ENCODE assay signal across 8 mouse cellular contexts in genomic region chr1:156990112-156990511, GRCm38 (mm10). TPM values are rescaled to one million over a fixed set of nuclear protein-coding genes. Genes with fewer than 3 reads are reported as not detected.
DNase-seq lines count a peak whose midpoint lies in the region; ATAC-seq and TF ChIP-seq lines count a peak whose summit lies in the region.

No protein-coding gene starts in this region.

- no peaks in the 10 kb centered on the region for H3K36me3 ChIP-seq in hindbrain, embryonic 10.5 days
- no peaks in the 10 kb centered on the region for H3K36me3 ChIP-seq in midbrain, embryonic 14.5 days (ENCODE audit: control insufficient read depth, insufficient read depth, low read length)
- H3K36me3 ChIP-seq in stomach, postnatal 0 days (ENCODE audit: control insufficient read depth, insufficient read depth, low read length) = no peaks in the 10 kb centered on the region
- no peaks in the 10 kb centered on the region for H3K36me3 ChIP-seq in kidney, embryonic 14.5 days (ENCODE audit: control insufficient read depth, insufficient read depth, low read length)

- no peak for TF ChIP-seq CTCF in stomach, postnatal 0 days (IDR thresholded peaks at IDR 0.05; ENCODE audit: low read depth)

- no peaks in the 10 kb centered on the region for H3K9me3 ChIP-seq in hindbrain, embryonic 10.5 days
- no peaks in the 10 kb centered on the region for H3K9me3 ChIP-seq in midbrain, embryonic 14.5 days (ENCODE audit: control insufficient read depth, low read length)
- no peaks in the 10 kb centered on the region for H3K9me3 ChIP-seq in stomach, postnatal 0 days (ENCODE audit: control insufficient read depth, low read length)
- H3K9me3 ChIP-seq in kidney, embryonic 14.5 days (ENCODE audit: control insufficient read depth, low read length) = no peaks in the 10 kb centered on the region

- no peaks in the 10 kb centered on the region for H3K27me3 ChIP-seq in hindbrain, embryonic 10.5 days (ENCODE audit: insufficient read depth, poor library complexity, severe bottlenecking)
- H3K27me3 ChIP-seq in midbrain, embryonic 14.5 days (ENCODE audit: control insufficient read depth, insufficient read depth, low read length) = no peaks in the 10 kb centered on the region
- no peaks in the 10 kb centered on the region for H3K27me3 ChIP-seq in stomach, postnatal 0 days (ENCODE audit: control insufficient read depth, insufficient read depth, low read length)
- H3K27me3 ChIP-seq in kidney, embryonic 14.5 days (ENCODE audit: control insufficient read depth, insufficient read depth, low read length) = no peaks in the 10 kb centered on the region

- ATAC-seq in midbrain, embryonic 14.5 days (ENCODE audit: low FRiP score, low TSS enrichment) = peak; percentile 84
- ATAC-seq in stomach, postnatal 0 days (ENCODE audit: low FRiP score, low TSS enrichment) = no peak
- no peak for ATAC-seq in kidney, embryonic 14.5 days (ENCODE audit: low FRiP score, low TSS enrichment)

- no peak overlapping the region for H3K4me2 ChIP-seq in midbrain, embryonic 14.5 days (ENCODE audit: low read length)
- H3K4me2 ChIP-seq in stomach, postnatal 0 days (replicated peaks; ENCODE audit: low read depth) = no peak overlapping the region
- no peak overlapping the region for H3K4me2 ChIP-seq in kidney, embryonic 14.5 days (replicated peaks; ENCODE audit: low read depth, low read length)

- no peak overlapping the region for H3K9ac ChIP-seq in midbrain, embryonic 14.5 days (replicated peaks; ENCODE audit: low read length)
- no peak overlapping the region for H3K9ac ChIP-seq in stomach, postnatal 0 days (ENCODE audit: low read length)
- H3K9ac ChIP-seq in kidney, embryonic 14.5 days (ENCODE audit: low read depth, low read length) = no peak overlapping the region

- no peak for TF ChIP-seq EP300 in stomach, postnatal 0 days (optimal IDR thresholded peaks at IDR 0.05)

- H3K4me1 ChIP-seq in hindbrain, embryonic 10.5 days (replicated peaks) = peaks cover 69% of the 10 kb centered on the region
- H3K4me1 ChIP-seq in midbrain, embryonic 14.5 days (ENCODE audit: control insufficient read depth, insufficient read depth, low read length) = peaks cover 14% of the 10 kb centered on the region
- no peaks in the 10 kb centered on the region for H3K4me1 ChIP-seq in stomach, postnatal 0 days (replicated peaks; ENCODE audit: control insufficient read depth, insufficient read depth)
- H3K4me1 ChIP-seq in kidney, embryonic 14.5 days (ENCODE audit: control insufficient read depth, insufficient read depth, low read length) = peaks cover 7% of the 10 kb centered on the region

- peak overlapping the region; percentile 67 for H3K27ac ChIP-seq in hindbrain, embryonic 10.5 days
- H3K27ac ChIP-seq in midbrain, embryonic 14.5 days (replicated peaks; ENCODE audit: low read depth, low read length) = peak overlapping the region; percentile 50
- 0 out of 2 replicates have a peak overlapping the region, but pooled peaks have one; percentile 26 for H3K27ac ChIP-seq in stomach, postnatal 0 days (replicated peaks)
- no peak overlapping the region for H3K27ac ChIP-seq in kidney, embryonic 14.5 days (ENCODE audit: low read depth, low read length)

- DNase-seq in left cerebral cortex, postnatal 4 days = peak; percentile 80
- DNase-seq in left cerebral cortex, adult 11 months (ENCODE audit: low spot score) = no peak
- DNase-seq in hindbrain, embryonic 10.5 days (ENCODE audit: low spot score) = peak; percentile 41
- peak; percentile 83 for DNase-seq in midbrain, embryonic 14.5 days
- peak; percentile 25 for DNase-seq in stomach, postnatal 0 days (ENCODE audit: low spot score)
- DNase-seq in urinary bladder, postnatal 36 days (ENCODE audit: low spot score in 2 of 2) = no peak
- DNase-seq in cerebellum, adult 11 months = no peak

- WGBS in hindbrain, embryonic 10.5 days = 50% methylated on average over 9 of the region's 9 CpGs
- WGBS in midbrain, embryonic 14.5 days = 10% methylated on average over 9 of the region's 9 CpGs
- WGBS in stomach, postnatal 0 days = 18% methylated on average over 9 of the region's 9 CpGs
- WGBS in kidney, embryonic 14.5 days = 54% methylated on average over 9 of the region's 9 CpGs

- intact Hi-C loops in left cerebral cortex, postnatal 4 days (cut with DNase I) = no loop called here

- no peak overlapping the region for H3K4me3 ChIP-seq in hindbrain, embryonic 10.5 days
- H3K4me3 ChIP-seq in midbrain, embryonic 14.5 days (replicated peaks; ENCODE audit: low read depth, low read length) = no peak overlapping the region
- H3K4me3 ChIP-seq in stomach, postnatal 0 days (ENCODE audit: low read depth, low read length) = no peak overlapping the region
- H3K4me3 ChIP-seq in kidney, embryonic 14.5 days (ENCODE audit: low read length) = no peak overlapping the region

RNA-seq across cellular contexts. Expression of gene Ralgps2, which starts 50.7 kb away (rescaled TPM):
- 10 to 100 TPM; 82.8 to 98.0 TPM for total RNA-seq in left cerebral cortex, postnatal 4 days (2021)
- polyA plus RNA-seq in hindbrain, embryonic 10.5 days (2016; fragmentation: Nextera tagmentation; extraction: Ambion mirVana) = 80.4 and 85.0 TPM in 2 replicates
- polyA plus RNA-seq in midbrain, embryonic 14.5 days (2014; fragmentation: Nextera tagmentation; extraction: Ambion mirVana) = 122 and 132 TPM in 2 replicates
- 38.7 and 41.3 TPM in 2 replicates for polyA plus RNA-seq in stomach, postnatal 0 days (2015; fragmentation: Nextera tagmentation; extraction: Ambion mirVana)
- 62.3 and 80.8 TPM in 2 replicates for polyA plus RNA-seq in kidney, embryonic 14.5 days (2014; fragmentation: Nextera tagmentation; extraction: Ambion mirVana)

Comparison
In these comparisons a context has a peak if more than half of its experiments do, and no peak if none do; other contexts are left out.
1. DNase-seq: peak in left cerebral cortex, postnatal 4 days (single experiment), hindbrain, embryonic 10.5 days (single experiment), midbrain, embryonic 14.5 days (single experiment) and stomach, postnatal 0 days (single experiment); none in left cerebral cortex, adult 11 months (single experiment), urinary bladder, postnatal 36 days (0 of 2) and cerebellum, adult 11 months (single experiment).